ENCODE assay signal across 7 mouse cellular contexts in the genomic region with DNA sequence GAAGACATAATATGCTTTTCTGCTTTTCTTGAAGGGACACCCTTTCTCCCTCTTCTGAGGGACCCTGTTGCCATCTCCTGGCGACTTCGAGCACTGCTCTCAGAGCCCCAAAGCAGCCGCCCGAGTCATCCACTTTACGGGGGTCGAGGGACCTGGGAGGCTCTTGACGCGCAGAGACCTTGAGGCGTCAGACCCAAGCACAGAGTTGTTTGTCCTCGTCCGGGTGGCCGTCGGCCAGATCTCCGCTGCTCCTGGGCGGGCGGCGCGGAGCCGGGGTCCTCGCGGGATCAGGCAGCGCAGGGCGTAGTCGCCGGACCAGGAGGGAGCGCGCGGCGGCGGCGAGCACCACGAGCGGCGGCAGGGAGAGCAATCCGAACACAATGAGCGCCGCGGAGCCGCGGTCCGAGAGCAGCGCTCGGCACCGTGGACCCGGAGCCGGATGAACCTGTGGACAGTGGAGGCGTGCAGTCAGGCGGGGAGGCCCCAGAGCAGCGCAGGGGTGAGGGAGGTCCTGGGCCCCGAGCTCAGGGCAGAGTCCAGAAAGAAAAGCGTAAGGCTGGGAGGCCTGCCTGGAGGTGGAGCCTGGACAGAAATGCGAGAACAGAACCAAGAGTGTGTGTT. TPM values are rescaled to one million over a fixed set of nuclear protein-coding genes. Genes with fewer than 3 reads are reported as not detected.
DNase-seq lines count a peak whose midpoint lies in the region; ATAC-seq and TF ChIP-seq lines count a peak whose summit lies in the region.

No protein-coding gene starts in this region.

- no peaks in the 10 kb centered on the region for H3K27me3 ChIP-seq in limb, embryonic 11.5 days (ENCODE audit: control insufficient read depth, insufficient read depth, low read length)
- H3K27me3 ChIP-seq in midbrain, embryonic 12.5 days, result no peaks in the 10 kb centered on the region
- H3K27me3 ChIP-seq in small intestine, adult 2 months (ENCODE audit: control insufficient read depth, insufficient read depth, low read length), result no peaks in the 10 kb centered on the region

- no peaks in the 10 kb centered on the region for H3K4me1 ChIP-seq in limb, embryonic 11.5 days (ENCODE audit: control insufficient read depth, insufficient read depth, low read length)
- peaks cover 13% of the 10 kb centered on the region for H3K4me1 ChIP-seq in midbrain, embryonic 12.5 days
- peaks cover 5% of the 10 kb centered on the region; the same call in 1 of the 2 replicates for H3K4me1 ChIP-seq in small intestine, adult 2 months (ENCODE audit: control insufficient read depth, insufficient read depth, insufficient read length, low read length)

- peak; percentile 84 for TF ChIP-seq POLR2A in small intestine, adult 2 months (IDR thresholded peaks at IDR 0.05; ENCODE audit: low read depth, low read length)

- H3K4me3 ChIP-seq in limb, embryonic 11.5 days (ENCODE audit: low read depth, low read length), result peak overlapping the region; percentile 57
- H3K4me3 ChIP-seq in midbrain, embryonic 12.5 days, result peak overlapping the region; percentile 61
- H3K4me3 ChIP-seq in small intestine, adult 2 months (ENCODE audit: low read depth, low read length), result peak overlapping the region; percentile 93

- under 1% methylated on average over 52 of the region's 52 CpGs for WGBS in limb, embryonic 11.5 days
- WGBS in midbrain, embryonic 12.5 days, result under 1% methylated on average over 52 of the region's 52 CpGs
- WGBS in small intestine, adult 2 months, result 0% methylated on average over 52 of the region's 52 CpGs

- TF ChIP-seq CTCF in small intestine, adult 2 months (IDR thresholded peaks at IDR 0.05; ENCODE audit: extremely low read depth, insufficient read length, insufficient replicate concordance, low read depth, low read length), result peak; percentile 80

- peak overlapping the region; percentile 75 for H3K4me2 ChIP-seq in limb, embryonic 11.5 days (ENCODE audit: low read depth, severe bottlenecking)
- H3K4me2 ChIP-seq in midbrain, embryonic 12.5 days (replicated peaks), result peak overlapping the region; percentile 72

- peak overlapping the region; percentile 23; the same call in 1 of the 2 replicates for H3K27ac ChIP-seq in limb, embryonic 11.5 days (replicated peaks; ENCODE audit: low read depth, low read length)
- H3K27ac ChIP-seq in midbrain, embryonic 12.5 days (replicated peaks), result peak overlapping the region; percentile 86
- peak overlapping the region; percentile 90 for H3K27ac ChIP-seq in small intestine, adult 2 months (ENCODE audit: insufficient read depth, low read depth, low read length)

- no peaks in the 10 kb centered on the region for H3K9me3 ChIP-seq in limb, embryonic 11.5 days (ENCODE audit: control insufficient read depth, low read length)
- H3K9me3 ChIP-seq in midbrain, embryonic 12.5 days, result no peaks in the 10 kb centered on the region

- intact Hi-C loops in gastrocnemius, postnatal 14 days (cut with DNase I; ENCODE audit: low total_unique reads), result no loop called here

- H3K36me3 ChIP-seq in limb, embryonic 11.5 days (ENCODE audit: control insufficient read depth, insufficient read depth, low read length), result no peaks in the 10 kb centered on the region
- no peaks in the 10 kb centered on the region for H3K36me3 ChIP-seq in midbrain, embryonic 12.5 days
- H3K36me3 ChIP-seq in small intestine, adult 2 months (ENCODE audit: control insufficient read depth, insufficient read depth, low read length), result no peaks in the 10 kb centered on the region

- peak; percentile 56 for ATAC-seq in inflammation-experienced regulatory T-cells, adult 6 months
- ATAC-seq in limb, embryonic 11.5 days (ENCODE audit: insufficient number of reproducible peaks, low FRiP score, low TSS enrichment, low read depth), result peak; percentile 82
- peak; percentile 86 for ATAC-seq in midbrain, embryonic 12.5 days (ENCODE audit: low FRiP score, low read depth)

- DNase-seq in adrenal gland, adult 8-10 months, result peak; percentile 69
- DNase-seq in embryo, embryonic 10.5 days (ENCODE audit: low spot score), result peak; percentile 90
- peak; percentile 86 for DNase-seq in gastrocnemius, postnatal 14 days
- DNase-seq in limb, embryonic 11.5 days (ENCODE audit: low spot score), result peak; percentile 87

- peak overlapping the region; percentile 77 for H3K9ac ChIP-seq in limb, embryonic 11.5 days (ENCODE audit: low read length)
- peak overlapping the region; percentile 83 for H3K9ac ChIP-seq in midbrain, embryonic 12.5 days (replicated peaks)

RNA-seq across cellular contexts. Expression of a gene that starts 1.5 kb away (rescaled TPM):
- total RNA-seq in adrenal gland, adult 8-10 months (2022), result 1 to 10 TPM in 1 of 4 experiments, under 1 TPM in 3; 0.17 to 1.0 (median 0.62) TPM
- total RNA-seq in gastrocnemius, postnatal 14 days (2021), result 1 to 10 TPM; 1.3 to 1.4 TPM
- not detected for polyA plus RNA-seq in inflammation-experienced regulatory T-cells, adult 6 months (2017; shearing (Covaris generic))
- 0.19 and 0.34 TPM in 2 replicates for polyA plus RNA-seq in limb, embryonic 11.5 days (2014; fragmentation: Nextera tagmentation; extraction: Ambion mirVana)
- polyA plus RNA-seq in midbrain, embryonic 12.5 days (2016; fragmentation: Nextera tagmentation; extraction: Ambion mirVana), result 0.38 and 0.63 TPM in 2 replicates
- 0.63 and 2.6 TPM in 2 replicates for polyA plus RNA-seq in small intestine, adult 2 months (2012; rRNA removed)

RNA-seq across cellular contexts. Expression of a gene that starts 6.0 kb away (rescaled TPM):
- total RNA-seq in adrenal gland, adult 8-10 months (2022), result not detected
- total RNA-seq in gastrocnemius, postnatal 14 days (2021), result not detected
- polyA plus RNA-seq in inflammation-experienced regulatory T-cells, adult 6 months (2017; shearing (Covaris generic)), result not detected
- polyA plus RNA-seq in limb, embryonic 11.5 days (2014; fragmentation: Nextera tagmentation; extraction: Ambion mirVana), result not detected in 2 replicates
- polyA plus RNA-seq in midbrain, embryonic 12.5 days (2016; fragmentation: Nextera tagmentation; extraction: Ambion mirVana), result not detected in 2 replicates
- polyA plus RNA-seq in small intestine, adult 2 months (2012; rRNA removed), result not detected in 2 replicates

RNA-seq across cellular contexts. Expression of a gene that starts 9.7 kb away (rescaled TPM):
- total RNA-seq in adrenal gland, adult 8-10 months (2022), result 1 to 10 TPM; 3.2 to 6.9 (median 4.7) TPM
- total RNA-seq in gastrocnemius, postnatal 14 days (2021), result 10 to 100 TPM in 1 of 2 experiments, 1 to 10 TPM in 1; 9.0 to 13.8 TPM
- under 1 TPM in 1 of 3 experiments, not detected in 2; 0.09 TPM for polyA plus RNA-seq in inflammation-experienced regulatory T-cells, adult 6 months (2017; shearing (Covaris generic))
- polyA plus RNA-seq in limb, embryonic 11.5 days (2014; fragmentation: Nextera tagmentation; extraction: Ambion mirVana), result 5.3 and 6.0 TPM in 2 replicates
- 13.9 and 14.6 TPM in 2 replicates for polyA plus RNA-seq in midbrain, embryonic 12.5 days (2016; fragmentation: Nextera tagmentation; extraction: Ambion mirVana)
- polyA plus RNA-seq in small intestine, adult 2 months (2012; rRNA removed), result 18.5 and 125 TPM in 2 replicates

RNA-seq across cellular contexts. Expression of a gene that starts 18.5 kb away (rescaled TPM):
- total RNA-seq in adrenal gland, adult 8-10 months (2022), result 100 to 1,000 TPM; 102 to 144 (median 126) TPM
- total RNA-seq in gastrocnemius, postnatal 14 days (2021), result 10 to 100 TPM; 45.4 to 48.3 TPM
- polyA plus RNA-seq in inflammation-experienced regulatory T-cells, adult 6 months (2017; shearing (Covaris generic)), result 100 to 1,000 TPM; 105 to 200 (median 117) TPM
- 238 and 245 TPM in 2 replicates for polyA plus RNA-seq in limb, embryonic 11.5 days (2014; fragmentation: Nextera tagmentation; extraction: Ambion mirVana)
- polyA plus RNA-seq in midbrain, embryonic 12.5 days (2016; fragmentation: Nextera tagmentation; extraction: Ambion mirVana), result 207 and 220 TPM in 2 replicates
- polyA plus RNA-seq in small intestine, adult 2 months (2012; rRNA removed), result 34.5 and 36.4 TPM in 2 replicates

RNA-seq across cellular contexts. Expression of a gene that starts 23.3 kb away (rescaled TPM):
- total RNA-seq in adrenal gland, adult 8-10 months (2022), result 10 to 100 TPM; 69.5 to 90.1 (median 77.6) TPM
- 10 to 100 TPM; 23.9 to 26.1 TPM for total RNA-seq in gastrocnemius, postnatal 14 days (2021)
- 10 to 100 TPM in 2 of 3 experiments, 1 to 10 TPM in 1; 9.8 to 27.2 (median 21.7) TPM for polyA plus RNA-seq in inflammation-experienced regulatory T-cells, adult 6 months (2017; shearing (Covaris generic))
- polyA plus RNA-seq in limb, embryonic 11.5 days (2014; fragmentation: Nextera tagmentation; extraction: Ambion mirVana), result 103 and 104 TPM in 2 replicates
- polyA plus RNA-seq in midbrain, embryonic 12.5 days (2016; fragmentation: Nextera tagmentation; extraction: Ambion mirVana), result 87.1 and 97.3 TPM in 2 replicates
- polyA plus RNA-seq in small intestine, adult 2 months (2012; rRNA removed), result 57.3 and 65.5 TPM in 2 replicates

Comparison
In these comparisons a context has a peak if more than half of its experiments do, and no peak if none do; other contexts are left out.
1. Peak in every context shown above with its lines: DNase-seq, ATAC-seq, H3K4me3 ChIP-seq and H3K27ac ChIP-seq.
2. H3K27ac ChIP-seq: peak in every context shown above with its lines; median percentile 90 in small intestine, adult 2 months; 86 in midbrain, embryonic 12.5 days; 23 in limb, embryonic 11.5 days.